Mouse (Mus musculus) midbrain, embryonic 16.5 days (tissue): ENCODE results near the gene Dnaic1. TPM values are rescaled to one million over a fixed set of nuclear protein-coding genes. Genes with fewer than 3 reads are reported as not detected.

Experiments used
- ATAC-seq: fragments of 200-750 bp; cut with Nextera tagmentation; 2 replicates; pipeline ENCODE4 v1.8.0; 2017; ENCODE audit warnings: moderate TSS enrichment
- H3K27ac ChIP-seq: fragments of 300-500 bp; sonication (generic); 2 replicates; pipeline ENCODE4 v1.5.1; 2014; ENCODE audit warnings: mild to moderate bottlenecking, low read length, mixed read lengths
- H3K27me3 ChIP-seq: fragments of 300-500 bp; sonication (generic); 2 replicates; pipeline ENCODE4 v1.6.1; 2014; ENCODE audit warnings: low read depth, low read length, mixed read lengths; ENCODE audit not compliant: control insufficient read depth, insufficient read depth
- H3K36me3 ChIP-seq: fragments of 300-500 bp; sonication (generic); 2 replicates; pipeline ENCODE4 v1.6.1; 2014; ENCODE audit warnings: mild to moderate bottlenecking, low read length, moderate library complexity, mixed read lengths; ENCODE audit not compliant: control insufficient read depth, insufficient read depth
- H3K4me1 ChIP-seq: fragments of 300-500 bp; sonication (generic); 2 replicates; pipeline ENCODE4 v1.6.1; 2014; ENCODE audit warnings: mild to moderate bottlenecking, low read length, mixed read lengths; ENCODE audit not compliant: control insufficient read depth, insufficient read depth
- H3K4me2 ChIP-seq: fragments of 300-500 bp; sonication (generic); 2 replicates; pipeline ENCODE4 v1.6.1; 2014; ENCODE audit warnings: mild to moderate bottlenecking, low read length, mixed read lengths
- H3K4me3 ChIP-seq: fragments of 300-500 bp; sonication (generic); 2 replicates; pipeline ENCODE4 v1.5.1; 2014; ENCODE audit warnings: low read depth, mild to moderate bottlenecking, low read length, moderate library complexity, mixed read lengths
- H3K9ac ChIP-seq: fragments of 300-500 bp; sonication (generic); 2 replicates; pipeline ENCODE4 v1.6.1; 2014; ENCODE audit warnings: low read depth, low read length, mixed read lengths
- H3K9me3 ChIP-seq: fragments of 300-500 bp; sonication (generic); replicated peaks from 2 replicates; pipeline ENCODE4 v1.6.1; 2014; ENCODE audit warnings: mild to moderate bottlenecking, low read length, mixed read lengths; ENCODE audit not compliant: control insufficient read depth, poor library complexity, severe bottlenecking
- WGBS: fragments of 180-500 bp; shearing (Covaris S2); extraction: QIAGEN DNeasy Blood & Tissue Kit; methylation state at CpG from one replicate; pipeline ENCODE4 v1.1.7; 2014; 5-methylcytosine and 5-hydroxymethylcytosine counted together
- polyA plus RNA-seq: library from polyadenylated mRNA; unstranded; fragments of >200 nt; fragmentation: Nextera tagmentation; extraction: Ambion mirVana; gene quantifications from 2 replicates; pipeline ENCODE4 v1.2.1, GENCODE M21; 2015

Dnaic1 gene
- polyA plus RNA-seq, 1 experiment from 2014 or later: 2.6 TPM

- Histone ChIP-seq H3K4me2 (no peak overlapping the region), H3K36me3 (no peaks in the 10 kb centered on the region; the same call in 1 of the 2 replicates), H3K9ac (no peak overlapping the region), H3K9me3 (no peaks in the 10 kb centered on the region), H3K4me1 (peaks cover 41% of the 10 kb centered on the region), H3K4me3 (no peak overlapping the region), H3K27ac (no peak overlapping the region), H3K27me3 (no peaks in the 10 kb centered on the region)
- no peak for ATAC-seq
- 67% methylated on average over 2 of the region's 2 CpGs for WGBS
These were observed 66.3 kb downstream of the Dnaic1 start for GRCm38 (mm10) chr4:41635906-41636305.

GRCm38 (mm10) chr4:41636366-41636765, 66.8 kb downstream of the Dnaic1 start:
- Histone ChIP-seq H3K9ac (no peak overlapping the region), H3K4me2 (no peak overlapping the region), H3K36me3 (no peaks in the 10 kb centered on the region; the same call in 1 of the 2 replicates), H3K4me3 (no peak overlapping the region), H3K4me1 (peaks cover 36% of the 10 kb centered on the region), H3K27me3 (no peaks in the 10 kb centered on the region), H3K9me3 (no peaks in the 10 kb centered on the region), H3K27ac (no peak overlapping the region)
- 53% methylated on average over 7 of the region's 7 CpGs for WGBS
- no peak for ATAC-seq

- H3K4me3 ChIP-seq: no peak overlapping the region
- H3K4me2 ChIP-seq: no peak overlapping the region
- no peaks in the 10 kb centered on the region; the same call in 1 of the 2 replicates for H3K36me3 ChIP-seq
- no peak overlapping the region for H3K27ac ChIP-seq
- peak overlapping the region; percentile 40; the same call in 1 of the 2 replicates for H3K9ac ChIP-seq
- H3K27me3 ChIP-seq: no peaks in the 10 kb centered on the region
- ATAC-seq: no peak
- no peaks in the 10 kb centered on the region for H3K9me3 ChIP-seq
- peaks cover 30% of the 10 kb centered on the region for H3K4me1 ChIP-seq
- WGBS: 81% methylated on average over 10 of the region's 10 CpGs
These were observed 67.5 kb downstream of the Dnaic1 start for GRCm38 (mm10) chr4:41636882-41637635.

- no peak for ATAC-seq
- Histone ChIP-seq H3K9me3 (no peaks in the 10 kb centered on the region), H3K4me1 (peaks cover 30% of the 10 kb centered on the region), H3K27me3 (no peaks in the 10 kb centered on the region), H3K27ac (no peak overlapping the region), H3K9ac (peak overlapping the region; percentile 97), H3K36me3 (no peaks in the 10 kb centered on the region; the same call in 1 of the 2 replicates), H3K4me3 (peak overlapping the region; percentile 66), H3K4me2 (peak overlapping the region; percentile 87)
- WGBS: 90% methylated on average over 10 of the region's 10 CpGs
These were observed 68.7 kb downstream of the Dnaic1 start for GRCm38 (mm10) chr4:41638186-41638731.

GRCm38 (mm10) chr4:41638828-41639213, 69.2 kb downstream of the Dnaic1 start:
- Histone ChIP-seq H3K27me3 (no peaks in the 10 kb centered on the region), H3K4me2 (peak overlapping the region; percentile 87), H3K4me3 (peak overlapping the region; percentile 66), H3K36me3 (no peaks in the 10 kb centered on the region; the same call in 1 of the 2 replicates), H3K4me1 (peaks cover 30% of the 10 kb centered on the region), H3K9ac (peak overlapping the region; percentile 97), H3K27ac (peak overlapping the region; percentile 92), H3K9me3 (no peaks in the 10 kb centered on the region)
- WGBS: 81% methylated on average over 6 of the region's 6 CpGs
- ATAC-seq: no peak

GRCm38 (mm10) chr4:41639214-41639841, 69.8 kb downstream of the Dnaic1 start:
- ATAC-seq: peak; percentile 40
- H3K4me2 ChIP-seq: peak overlapping the region; percentile 87
- H3K36me3 ChIP-seq: no peaks in the 10 kb centered on the region; the same call in 1 of the 2 replicates
- H3K9me3 ChIP-seq: no peaks in the 10 kb centered on the region
- H3K4me1 ChIP-seq: peaks cover 30% of the 10 kb centered on the region
- H3K27me3 ChIP-seq: no peaks in the 10 kb centered on the region
- peak overlapping the region; percentile 97 for H3K9ac ChIP-seq
- WGBS: 4% methylated on average over 10 of the region's 10 CpGs
- H3K27ac ChIP-seq: peak overlapping the region; percentile 92
- peak overlapping the region; percentile 66 for H3K4me3 ChIP-seq

GRCm38 (mm10) chr4:41639913-41640507, 70.4 kb downstream of the Dnaic1 start, which contains the start of gene Enho:
TSS of gene Enho (minus strand) at chr4:41640324.
- Histone ChIP-seq H3K36me3 (no peaks in the 10 kb centered on the region; the same call in 1 of the 2 replicates), H3K9me3 (no peaks in the 10 kb centered on the region), H3K27me3 (no peaks in the 10 kb centered on the region), H3K4me2 (peak within 1 kb of the TSS; percentile 87), H3K27ac (peak within 1 kb of the TSS; percentile 92), H3K4me3 (peak within 1 kb of the TSS; percentile 66), H3K9ac (peak within 1 kb of the TSS; percentile 97), H3K4me1 (peaks cover 30% of the 10 kb centered on the region)
- WGBS: 0% methylated on average over 55 of the region's 74 CpGs
- ATAC-seq: peak; percentile 92

GRCm38 (mm10) chr4:41641199-41641822, 71.7 kb downstream of the Dnaic1 start:
- Histone ChIP-seq H3K4me2 (no peak overlapping the region), H3K36me3 (no peaks in the 10 kb centered on the region; the same call in 1 of the 2 replicates), H3K4me1 (peaks cover 25% of the 10 kb centered on the region), H3K27me3 (no peaks in the 10 kb centered on the region), H3K27ac (no peak overlapping the region), H3K9ac (no peak overlapping the region), H3K4me3 (no peak overlapping the region), H3K9me3 (no peaks in the 10 kb centered on the region)
- ATAC-seq: no peak
- 67% methylated on average over 6 of the region's 6 CpGs for WGBS
